Mouse (Mus musculus) kidney, adult 11 months (tissue): ENCODE results near the gene Fn3krp.

ENCODE experiments used
- DNase-seq: peaks from one replicate; pipeline ENCODE4 v3.0.0; 2022

The Fn3krp gene

GRCm38 (mm10) chr11:121451216-121451726 lies 30.1 kb downstream of the Fn3krp start:
- DNase-seq = no peak

GRCm38 (mm10) chr11:121451753-121452635 lies 30.8 kb downstream of the Fn3krp start, which contains the start of gene Tbcd:
Tbcd (plus strand) TSS chr11:121451949.
- peak; percentile 94 for DNase-seq

GRCm38 (mm10) chr11:121457874-121458273 lies 36.7 kb downstream of the Fn3krp start:
- DNase-seq = no peak

- DNase-seq = no peak
Measured at GRCm38 (mm10) chr11:121467408-121467807, 46.2 kb downstream of the Fn3krp start.

GRCm38 (mm10) chr11:121474831-121475230 lies 53.6 kb downstream of the Fn3krp start:
- no peak for DNase-seq

GRCm38 (mm10) chr11:121475699-121476415 lies 54.7 kb downstream of the Fn3krp start:
- peak; percentile 34 for DNase-seq

- DNase-seq = no peak
Measured at GRCm38 (mm10) chr11:121479476-121480203, 58.4 kb downstream of the Fn3krp start.
